Mouse (Mus musculus) CD4-positive naive resting alpha-beta T cell, adult 57 days (primary cell): ENCODE results near the gene H60c. TPM values are rescaled to one million over a fixed set of nuclear protein-coding genes. Genes with fewer than 3 reads are reported as not detected.

Experiments
- total RNA-seq: library from RNA; stranded (reverse); gene quantifications from one replicate; pipeline ENCODE4 v1.2.4, GENCODE M21; 2023

H60c gene
- total RNA-seq, result not detected

DNA sequence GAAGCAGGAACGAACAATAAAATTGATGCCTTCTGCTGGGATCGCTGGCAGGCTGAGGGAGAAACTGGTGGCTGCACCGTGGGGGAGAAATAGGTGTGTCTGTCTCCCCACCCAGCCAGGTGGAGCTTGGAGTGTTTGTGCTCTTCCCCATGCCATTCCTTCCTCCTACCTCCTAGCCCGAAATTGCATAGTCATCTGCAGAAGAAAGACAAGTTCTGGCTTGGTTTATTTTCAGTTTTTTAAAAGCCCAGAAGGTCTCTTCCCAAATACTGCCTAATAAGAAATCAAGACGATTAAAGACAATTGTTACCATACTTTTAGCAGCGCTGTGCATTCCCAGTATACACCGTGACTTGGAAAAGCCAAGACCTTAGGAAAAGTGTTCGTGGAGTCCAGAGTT is at the start of gene H60c:
H60c (minus strand) TSS at position 101 of the 400 bp plus-strand sequence.

Other genes starting within 250 kb of the H60c start
- gene Ppp1r14c, start 98.3 kb upstream of the H60c start, total RNA-seq, result not detected